16 mouse cellular contexts compared by ENCODE assay signal in genomic region chr2:165634481-165634880, GRCm38 (mm10). TPM values are rescaled to one million over a fixed set of nuclear protein-coding genes. Genes with fewer than 3 reads are reported as not detected.
DNase-seq lines count a peak whose midpoint lies in the region; ATAC-seq lines count a peak whose summit lies in the region.
"Had no signal": no experiment of that assay in that cellular context is flagged by ENCODE, and none has a peak within 500 bp of the region (broad histone marks: within the 10 kb centered on the region; RNA-seq: fewer than 3 reads in every experiment).

No protein-coding gene starts in this region.

- peak; percentile 40 for DNase-seq in gastrocnemius, postnatal 14 days
- DNase-seq in gastrocnemius, postnatal 4 days (ENCODE audit: low spot score in 2 of 2): no peak
- DNase-seq in cerebellum, postnatal 14 days: peak; percentile 79 to 89
- DNase-seq in c-Kit-positive CD71-positive TER-119-positive erythroid progenitor cells, embryonic 14.5 days (ENCODE audit: low spot score): no peak
- DNase-seq in left cerebral cortex, adult 9 months (ENCODE audit: low spot score in 2 of 2): no peak
- DNase-seq: B cell, adult 2 months; right cerebral cortex, postnatal 25 days; thymus, postnatal 25 days had no signal

- peak overlapping the region; percentile 19 for H3K27ac ChIP-seq in neural tube, embryonic 13.5 days (replicated peaks)
- H3K27ac ChIP-seq in neural tube, embryonic 15.5 days (replicated peaks): no peak overlapping the region
- H3K27ac ChIP-seq in limb, embryonic 13.5 days: peak overlapping the region; percentile 67; the same call in 1 of the 2 replicates
- H3K27ac ChIP-seq: embryonic facial prominence, embryonic 12.5 days had no signal

- intact Hi-C loops in gastrocnemius, postnatal 14 days (cut with DNase I; ENCODE audit: low total_unique reads): no loop called here

- peaks cover 4% of the 10 kb centered on the region; the same call in 1 of the 2 replicates for H3K9me3 ChIP-seq in neural tube, embryonic 13.5 days
- H3K9me3 ChIP-seq in neural tube, embryonic 15.5 days (replicated peaks): 0 out of 2 replicates have a peak, but pooled peaks cover 3% of the 10 kb centered on the region
- peaks cover 4% of the 10 kb centered on the region; the same call in 1 of the 2 replicates for H3K9me3 ChIP-seq in limb, embryonic 13.5 days
- H3K9me3 ChIP-seq: G1E; lung, embryonic 15.5 days had no signal

- H3K36me3 ChIP-seq in neural tube, embryonic 13.5 days: no peaks in the 10 kb centered on the region
- no peaks in the 10 kb centered on the region for H3K36me3 ChIP-seq in neural tube, embryonic 15.5 days
- H3K36me3 ChIP-seq in limb, embryonic 13.5 days: peaks cover 10% of the 10 kb centered on the region
- H3K36me3 ChIP-seq: embryonic facial prominence, embryonic 12.5 days; G1E; lung, embryonic 15.5 days had no signal

- no peaks in the 10 kb centered on the region for H3K27me3 ChIP-seq in neural tube, embryonic 13.5 days
- H3K27me3 ChIP-seq in neural tube, embryonic 15.5 days (replicated peaks): no peaks in the 10 kb centered on the region
- peaks cover 13% of the 10 kb centered on the region; the same call in 1 of the 2 replicates for H3K27me3 ChIP-seq in limb, embryonic 13.5 days
- H3K27me3 ChIP-seq: embryonic facial prominence, embryonic 12.5 days; lung, embryonic 15.5 days had no signal

- H3K4me2 ChIP-seq in neural tube, embryonic 13.5 days: no peak overlapping the region
- no peak overlapping the region for H3K4me2 ChIP-seq in neural tube, embryonic 15.5 days
- H3K4me2 ChIP-seq in limb, embryonic 13.5 days (replicated peaks): no peak overlapping the region
- H3K4me2 ChIP-seq: embryonic facial prominence, embryonic 12.5 days; lung, embryonic 15.5 days had no signal

- WGBS in neural tube, embryonic 13.5 days: 22% methylated on average over 7 of the region's 7 CpGs
- 27% methylated on average over 7 of the region's 7 CpGs for WGBS in neural tube, embryonic 15.5 days
- 22% methylated on average over 7 of the region's 7 CpGs for WGBS in limb, embryonic 13.5 days

- H3K4me1 ChIP-seq in neural tube, embryonic 13.5 days (replicated peaks): peaks cover 42% of the 10 kb centered on the region
- 0 out of 2 replicates have a peak, but pooled peaks cover 3% of the 10 kb centered on the region for H3K4me1 ChIP-seq in neural tube, embryonic 15.5 days
- peaks cover 22% of the 10 kb centered on the region for H3K4me1 ChIP-seq in limb, embryonic 13.5 days

- no peak for ATAC-seq in neural tube, embryonic 13.5 days (ENCODE audit: low read depth)
- no peak for ATAC-seq in neural tube, embryonic 15.5 days (ENCODE audit: low FRiP score)
- peak; percentile 52; the same call in 1 of the 2 replicates for ATAC-seq in limb, embryonic 13.5 days (ENCODE audit: low FRiP score, low read depth)
- ATAC-seq: activated CD4-positive, CD25-positive, alpha-beta regulatory T cell, adult 4 months; intestine, postnatal 0 days had no signal

- H3K4me3 ChIP-seq in neural tube, embryonic 13.5 days: no peak overlapping the region
- H3K4me3 ChIP-seq in neural tube, embryonic 15.5 days (replicated peaks): no peak overlapping the region
- H3K4me3 ChIP-seq in limb, embryonic 13.5 days: no peak overlapping the region
- H3K4me3 ChIP-seq: embryonic facial prominence, embryonic 12.5 days; lung, embryonic 15.5 days had no signal

- H3K9ac ChIP-seq in neural tube, embryonic 13.5 days: no peak overlapping the region
- H3K9ac ChIP-seq in neural tube, embryonic 15.5 days (replicated peaks): no peak overlapping the region
- H3K9ac ChIP-seq in limb, embryonic 13.5 days: no peak overlapping the region
- H3K9ac ChIP-seq: embryonic facial prominence, embryonic 12.5 days; lung, embryonic 15.5 days had no signal

RNA-seq across cellular contexts. Expression of gene Eya2, which starts 39.6 kb away (rescaled TPM):
- total RNA-seq in gastrocnemius, postnatal 14 days (2021): 1 to 10 TPM; 3.7 to 5.1 TPM
- 10 to 100 TPM in 1 of 2 experiments, 1 to 10 TPM in 1; 6.0 to 15.0 TPM for total RNA-seq in gastrocnemius, postnatal 4 days (2021)
- polyA plus RNA-seq in neural tube, embryonic 13.5 days (2015; fragmentation: Nextera tagmentation; extraction: Ambion mirVana): 13.2 and 18.2 TPM in 2 replicates
- 5.2 and 11.3 TPM in 2 replicates for polyA plus RNA-seq in neural tube, embryonic 15.5 days (2015; fragmentation: Nextera tagmentation; extraction: Ambion mirVana)
- polyA plus RNA-seq in limb, embryonic 13.5 days (2015; fragmentation: Nextera tagmentation; extraction: Ambion mirVana): 17.2 and 17.5 TPM in 2 replicates
- total RNA-seq: G1E had no signal
- polyA plus RNA-seq: G1E had no signal

Comparison
In these comparisons a context has a peak if more than half of its experiments do, and no peak if none do; other contexts are left out.
1. DNase-seq: peak in gastrocnemius, postnatal 14 days (single experiment) and cerebellum, postnatal 14 days (2 of 2); none in gastrocnemius, postnatal 4 days (0 of 2), c-Kit-positive CD71-positive TER-119-positive erythroid progenitor cells, embryonic 14.5 days (single experiment) and left cerebral cortex, adult 9 months (0 of 2).